Mouse (Mus musculus) adrenal gland, postnatal 4 days (tissue): ENCODE results near the gene 5730522E02Rik. TPM values are rescaled to one million over a fixed set of nuclear protein-coding genes. Genes with fewer than 3 reads are reported as not detected.

ENCODE experiments used
- DNase-seq, 2 experiments: peaks; one replicate each; pipeline ENCODE4 v3.0.0; 2021 to 2022; ENCODE audit warnings: low spot score in 2 of 2, mixed read lengths in 2 of 2
- total RNA-seq, 2 experiments: library from RNA; stranded (reverse); gene quantifications; 2 replicates each; pipeline ENCODE4 v1.2.3; 2021

The 5730522E02Rik gene
- total RNA-seq, 2 experiments from 2014 or later: 0.79 to 1.5 TPM

GRCm38 (mm10) chr11:25697508-25698193 lies 512.9 kb downstream of the 5730522E02Rik start:
- DNase-seq: no peak

- no peak for DNase-seq
Observed at GRCm38 (mm10) chr11:25696168-25696567, 514.4 kb downstream of the 5730522E02Rik start.

DNA sequence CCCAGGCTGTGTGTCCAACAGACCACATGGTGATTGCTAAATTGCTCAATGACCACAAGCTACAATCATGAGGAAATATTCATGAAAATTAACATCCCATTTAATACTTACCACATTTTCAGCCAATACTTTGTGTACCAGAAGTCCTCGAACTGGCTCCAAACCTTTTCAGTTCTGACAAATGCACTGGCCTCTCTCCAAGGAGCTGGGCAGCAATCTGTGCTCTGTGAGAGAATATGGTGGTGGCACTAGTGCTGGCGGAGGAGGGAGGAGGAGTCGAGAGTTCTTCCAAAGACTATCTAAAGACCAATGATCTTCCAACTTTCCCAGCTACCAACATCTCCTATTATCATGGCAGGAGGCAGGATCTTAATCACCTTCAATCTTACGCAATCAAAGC lies 525.8 kb downstream of the 5730522E02Rik start:
- DNase-seq: no peak

GRCm38 (mm10) chr11:25679856-25680255 lies 530.7 kb downstream of the 5730522E02Rik start:
- no peak for DNase-seq

DNA sequence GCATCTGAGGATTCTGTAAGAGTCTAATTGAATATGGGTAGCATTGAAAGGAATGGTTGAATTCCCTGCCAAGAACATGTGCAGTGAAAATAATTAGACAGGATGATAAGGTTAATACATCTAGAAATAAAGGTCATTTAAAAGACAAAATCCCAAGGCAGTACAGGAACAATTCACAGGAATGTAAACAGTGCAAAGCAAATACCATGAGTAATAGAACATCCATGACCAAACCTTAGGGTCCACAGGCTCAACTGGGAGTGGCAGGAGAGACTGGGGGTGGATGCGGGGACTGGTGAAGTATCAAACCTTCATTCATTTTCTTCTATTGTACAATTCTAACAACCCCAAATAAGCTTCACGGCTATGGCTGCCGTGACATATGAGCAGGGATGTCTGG lies 536.4 kb downstream of the 5730522E02Rik start:
- no peak for DNase-seq

- no peak for DNase-seq
Observed at GRCm38 (mm10) chr11:25670018-25670417, 540.5 kb downstream of the 5730522E02Rik start.

DNA sequence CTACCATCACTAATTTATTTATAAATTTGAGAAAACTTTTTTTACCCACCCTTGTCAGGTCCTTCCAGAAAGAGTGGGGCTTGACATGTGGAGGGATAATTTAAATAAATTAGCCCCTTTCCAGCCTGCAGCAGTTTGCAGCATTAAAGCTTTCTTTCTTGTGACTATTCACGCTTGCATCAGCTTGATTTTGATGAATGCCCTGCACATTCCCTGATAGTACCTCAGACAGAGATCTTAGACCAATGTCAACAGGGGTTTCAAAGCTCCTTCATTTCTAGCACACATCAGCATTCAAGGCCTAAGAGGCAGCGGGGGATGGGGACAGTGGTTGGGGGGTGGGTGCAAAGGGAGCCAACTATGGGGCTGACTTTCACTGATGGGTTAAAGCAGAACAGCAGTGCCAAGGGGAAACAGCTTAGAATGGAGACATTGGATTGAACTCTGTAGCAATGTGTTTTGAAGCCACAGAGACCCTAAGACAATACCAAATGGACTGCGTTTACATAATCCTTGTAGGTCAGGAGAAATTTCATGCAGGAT lies 545.9 kb downstream of the 5730522E02Rik start:
- no peak for DNase-seq

DNA sequence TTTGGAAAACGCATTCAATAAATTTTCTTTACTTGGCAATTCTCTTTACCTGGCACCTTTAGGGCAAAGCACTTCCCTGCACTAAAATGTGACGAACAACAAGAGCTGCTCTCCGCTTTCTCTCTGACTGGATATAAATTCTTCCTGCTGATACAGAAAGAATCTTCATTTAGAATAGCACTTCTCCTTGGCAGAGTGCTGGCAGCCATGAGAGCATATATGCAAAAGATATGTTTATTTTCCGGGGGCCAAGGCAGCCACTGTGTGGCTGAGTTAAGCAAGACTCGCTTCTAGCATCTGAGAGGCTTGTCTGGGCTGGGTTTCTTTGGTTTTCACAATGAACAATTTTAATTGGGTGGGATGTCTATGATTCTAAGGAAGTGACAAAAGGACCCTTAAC lies 564.3 kb downstream of the 5730522E02Rik start:
- no peak for DNase-seq

- DNase-seq: no peak
Observed at GRCm38 (mm10) chr11:25644767-25645622, 565.6 kb downstream of the 5730522E02Rik start.

DNA sequence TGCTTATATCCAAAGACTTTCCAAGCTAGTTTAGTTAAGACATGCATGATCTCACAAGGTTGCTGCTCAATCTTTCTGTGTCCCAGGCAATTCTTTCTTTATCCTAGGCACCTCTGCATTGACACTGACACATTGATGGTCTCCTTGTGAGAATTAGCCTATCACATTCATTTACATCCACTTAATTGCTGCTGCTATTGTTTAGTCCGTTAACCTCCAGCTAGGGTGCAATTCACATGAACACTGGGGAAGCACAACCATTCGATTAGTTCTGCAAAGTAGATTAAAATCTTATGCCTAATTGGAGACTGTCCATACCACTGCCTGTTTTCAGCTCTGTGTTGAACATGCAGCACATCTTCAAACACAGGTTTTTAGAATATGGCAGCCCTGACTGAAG lies 603.7 kb downstream of the 5730522E02Rik start:
- no peak for DNase-seq

- DNase-seq: no peak
Observed at GRCm38 (mm10) chr11:25600030-25600429, 610.5 kb downstream of the 5730522E02Rik start.

DNA sequence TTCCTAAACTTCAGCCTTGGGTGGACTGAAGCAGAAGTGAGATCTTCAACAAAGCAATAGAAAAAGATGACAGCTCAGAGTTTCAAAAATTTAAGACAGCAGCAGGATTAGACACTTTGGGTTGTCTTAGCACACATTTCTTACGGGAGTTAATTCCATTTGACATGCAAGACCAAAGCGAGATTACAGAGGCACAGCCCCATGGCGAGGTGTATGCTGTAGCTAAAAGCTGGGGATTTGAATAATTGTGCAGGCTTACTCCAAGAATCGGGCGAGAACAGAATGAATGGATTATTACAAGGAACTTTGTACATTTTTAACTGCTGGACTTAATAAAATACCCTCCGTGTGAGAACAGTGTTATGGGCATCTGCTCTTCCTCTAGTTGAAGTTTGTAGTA lies 615.3 kb downstream of the 5730522E02Rik start:
- no peak for DNase-seq

GRCm38 (mm10) chr11:25594780-25595179 lies 615.8 kb downstream of the 5730522E02Rik start:
- no peak for DNase-seq

GRCm38 (mm10) chr11:25592268-25592667 lies 618.3 kb downstream of the 5730522E02Rik start:
- no peak for DNase-seq

- no peak for DNase-seq
Observed at GRCm38 (mm10) chr11:25590215-25590614, 620.3 kb downstream of the 5730522E02Rik start.

DNA sequence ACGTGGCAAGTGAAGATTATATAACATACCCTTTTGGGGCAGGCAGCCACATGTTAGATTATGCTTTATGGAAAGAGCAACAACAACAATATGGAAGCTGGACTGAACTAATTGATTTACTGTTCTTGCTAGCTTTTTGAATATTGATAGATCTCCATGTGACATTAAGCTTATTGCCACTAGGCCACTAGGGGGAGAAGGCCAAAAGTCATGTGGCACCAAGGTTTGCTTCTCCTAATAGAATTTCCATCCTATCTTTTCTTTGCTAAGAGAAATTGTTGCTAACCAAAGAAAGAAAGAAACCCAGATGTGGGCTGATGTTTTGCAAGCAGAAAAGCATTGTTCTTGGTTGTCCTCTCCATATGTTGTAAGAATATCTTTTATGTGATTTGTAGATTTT lies 621.1 kb downstream of the 5730522E02Rik start:
- no peak for DNase-seq

GRCm38 (mm10) chr11:25574129-25574465 lies 636.5 kb downstream of the 5730522E02Rik start:
- DNase-seq: no peak

DNA sequence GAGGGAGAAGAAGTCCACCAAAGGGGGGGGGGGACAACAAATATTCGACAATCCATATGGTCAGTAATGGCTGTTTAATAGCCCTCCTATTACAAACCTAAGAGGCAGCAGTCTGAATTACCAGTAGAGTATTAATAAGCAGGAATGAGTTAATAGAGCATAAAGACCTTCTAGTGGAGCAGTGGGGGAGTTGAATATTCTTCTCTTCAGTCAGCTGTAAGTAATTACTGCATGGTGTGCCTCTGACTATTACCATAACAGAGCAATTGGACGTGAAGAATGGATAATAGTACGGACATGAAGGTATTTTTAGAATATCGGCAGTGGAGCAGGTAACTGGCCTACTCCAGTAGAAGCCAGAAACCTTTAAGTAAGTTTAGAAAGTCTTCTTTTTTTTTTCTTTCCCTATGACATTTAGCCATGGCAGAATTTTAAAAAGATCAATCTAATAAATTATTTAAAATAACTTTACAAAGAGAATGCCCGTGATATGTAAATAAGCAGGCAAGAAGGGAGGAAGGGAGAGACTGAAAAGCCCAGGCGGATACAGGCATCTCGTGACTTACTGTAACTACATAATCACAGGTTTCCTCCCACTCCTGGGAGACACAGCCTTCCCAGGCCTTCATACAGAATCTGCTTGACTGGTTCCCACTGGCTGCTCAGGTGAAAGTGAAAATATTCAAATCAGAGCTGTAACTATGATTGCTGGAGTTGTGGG lies 637.0 kb downstream of the 5730522E02Rik start:
- no peak for DNase-seq

DNA sequence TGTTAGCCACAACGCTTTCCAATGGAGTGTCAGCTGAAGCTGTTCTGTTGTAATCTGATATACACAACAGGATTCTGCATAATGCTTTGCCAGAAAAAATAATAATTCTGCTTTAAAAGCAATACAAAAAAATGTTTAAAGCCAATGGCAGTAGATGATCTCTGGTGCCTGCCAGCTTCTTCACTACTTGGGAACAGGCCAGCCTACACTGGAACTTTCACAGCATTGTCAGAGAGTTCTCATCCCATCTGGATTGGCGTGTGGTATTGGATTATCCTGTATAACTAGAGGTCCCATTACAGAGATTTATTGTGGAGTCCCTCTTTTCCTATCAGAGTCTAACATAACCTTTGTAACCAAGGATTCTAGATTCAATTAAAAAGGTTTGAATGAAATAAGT lies 639.2 kb downstream of the 5730522E02Rik start:
- no peak for DNase-seq
